Mouse (Mus musculus) G1E (cell line): ENCODE measurements around the gene Pde4a.
A peak's percentile ranks its signal among the peaks of the same experiment; 100 is the strongest.

ENCODE experiments used
- CTCF ChIP-seq: IDR thresholded peaks from 2 replicates; pipeline ENCODE4 v1.5.1; 2012; ENCODE audit warnings: low read depth, low read length, inconsistent platforms, mixed read lengths
- GATA1 ChIP-seq: IDR thresholded peaks from 2 replicates; pipeline ENCODE4 v1.6.1; 2012; ENCODE audit warnings: borderline replicate concordance, low read length, inconsistent platforms, mixed read lengths
- TAL1 ChIP-seq: conservative IDR thresholded peaks from 2 replicates; pipeline ENCODE4 v1.6.1; 2012; ENCODE audit warnings: low read depth, low read length, inconsistent platforms, mixed read lengths

- TF ChIP-seq CTCF (peak; percentile 40; the same call in 1 of the 2 replicates), TAL1 (no peak), GATA1 (no peak)
Observed at GRCm38 (mm10) chr9:21213617-21214190, 48.2 kb downstream of the Pde4a start.
